Mouse (Mus musculus): ENCODE measurements around the gene Chaf1b. TPM values are rescaled to one million over a fixed set of nuclear protein-coding genes. Genes with fewer than 3 reads are reported as not detected.

Gene Chaf1b
- polyA plus RNA-seq, 1 experiment from 2014 or later = 70.7 TPM

DNA sequence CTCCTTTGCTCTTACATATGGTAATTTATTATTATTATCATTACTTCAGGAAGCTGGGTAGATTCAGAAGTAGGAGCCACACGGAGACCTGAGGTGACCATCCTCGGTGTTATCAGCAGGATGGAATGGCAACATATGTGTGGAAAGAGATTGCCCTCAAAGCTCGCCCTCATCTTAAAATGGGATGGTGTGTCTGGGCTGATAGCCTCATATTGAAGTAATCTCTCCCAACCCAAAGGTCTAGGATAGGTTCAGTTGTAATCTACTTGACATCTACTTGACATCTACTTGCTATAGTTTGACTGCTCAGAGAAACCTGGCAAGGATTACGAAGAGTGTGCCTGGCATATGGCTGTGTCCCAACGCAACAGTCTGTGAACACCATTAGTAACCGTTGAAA is 60.6 kb downstream of the Chaf1b start:
- DNase-seq (ENCODE audit: low spot score) = no peak

DNA sequence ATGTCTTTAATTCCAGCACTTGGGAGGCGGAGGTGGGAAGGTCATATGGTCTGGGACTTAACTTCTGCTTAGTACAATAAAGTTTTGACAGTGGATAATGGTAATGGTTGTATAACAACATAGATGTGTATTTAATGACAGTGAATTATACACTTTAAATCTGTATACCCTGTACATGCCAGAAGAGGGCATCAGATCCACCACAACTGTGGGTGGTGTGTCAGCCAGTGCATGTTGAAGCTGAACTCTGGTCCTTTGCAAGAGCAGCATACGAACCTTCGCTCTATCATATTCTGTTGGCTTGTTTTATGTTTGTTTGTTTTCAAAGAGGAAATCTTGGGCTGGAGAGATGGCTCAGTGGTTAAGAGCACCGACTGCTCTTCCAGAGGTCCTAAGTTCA is 63.7 kb downstream of the Chaf1b start:
- no peak for DNase-seq (ENCODE audit: low spot score)

Other genes starting within 250 kb of the Chaf1b start
- 8.4 and 8.5 TPM in 2 replicates for gene Cbr3, start 200.7 kb upstream of the Chaf1b start, polyA plus RNA-seq (2015; fragmentation: Nextera tagmentation; extraction: Ambion mirVana)
- 11.9 and 17.1 TPM in 2 replicates for gene Dop1b, start 172.0 kb upstream of the Chaf1b start, polyA plus RNA-seq (2015; fragmentation: Nextera tagmentation; extraction: Ambion mirVana)
- gene Morc3, start 51.8 kb upstream of the Chaf1b start, polyA plus RNA-seq (2015; fragmentation: Nextera tagmentation; extraction: Ambion mirVana) = 37.9 and 39.9 TPM in 2 replicates
- 0.13 TPM in 1 of 2 replicates, not detected in the other for gene Cldn14, start 124.9 kb downstream of the Chaf1b start, polyA plus RNA-seq (2015; fragmentation: Nextera tagmentation; extraction: Ambion mirVana)
- 0.08 TPM in 1 of 2 replicates, not detected in the other for gene Sim2, start 201.0 kb downstream of the Chaf1b start, polyA plus RNA-seq (2015; fragmentation: Nextera tagmentation; extraction: Ambion mirVana)

All from thymus, postnatal 0 days (tissue).